Mouse (Mus musculus) spleen, adult 2 months (tissue): ENCODE measurements around the gene Agbl4.

ENCODE experiments used
- CTCF ChIP-seq: fragments of 200-500 bp; IDR thresholded peaks from 2 replicates; pipeline ENCODE4 v1.5.1; 2011; ENCODE audit warnings: mild to moderate bottlenecking, inconsistent platforms; ENCODE audit not compliant: insufficient read depth, insufficient read length, insufficient replicate concordance; ENCODE audit errors: extremely low read depth
- POLR2A ChIP-seq: fragments of 200-500 bp; IDR thresholded peaks from 2 replicates; pipeline ENCODE4 v1.6.1; 2011; ENCODE audit warnings: low read depth, low read length, inconsistent platforms

DNA sequence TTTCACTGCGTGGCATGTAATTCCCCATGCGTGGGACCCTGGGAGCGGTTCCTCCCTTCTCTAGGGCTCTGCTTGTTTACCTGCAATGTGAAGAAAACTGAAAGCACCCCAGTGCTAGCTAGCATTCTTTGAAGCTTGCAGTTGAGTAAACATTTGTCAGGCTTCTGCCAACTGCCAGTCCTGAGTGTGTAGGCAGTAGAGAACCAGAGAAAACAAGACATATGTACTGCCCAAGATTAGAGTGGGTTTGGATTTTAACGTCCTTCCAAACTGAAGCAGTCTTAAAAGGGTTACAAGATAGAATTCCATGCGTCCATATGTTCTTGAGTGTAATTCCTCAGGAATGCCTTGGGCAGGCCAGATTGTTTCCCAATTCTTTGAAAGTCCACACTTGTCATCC is 1035.0 kb downstream of the Agbl4 start:
- TF ChIP-seq POLR2A (no peak), CTCF (no peak)
